In the genomic region with DNA sequence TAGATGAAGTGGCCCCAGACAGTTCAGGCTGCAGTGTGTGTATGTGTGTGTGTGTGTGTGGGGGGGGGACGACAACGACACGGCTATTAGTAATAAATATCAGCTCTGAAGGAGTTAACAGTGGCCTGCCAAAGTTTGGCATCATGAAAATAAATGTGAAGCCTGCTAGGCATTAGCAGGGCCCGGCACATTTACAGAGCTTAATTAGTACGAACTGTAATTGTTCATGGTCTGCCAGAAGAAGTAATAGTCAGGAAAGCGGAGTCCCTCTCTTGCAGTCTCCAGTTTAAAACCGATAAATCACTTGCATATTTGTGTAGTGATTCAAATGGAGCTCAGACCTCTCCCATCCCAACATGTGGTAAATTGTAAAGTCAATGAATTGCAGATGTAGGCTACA, we compare ENCODE assay signal across 9 mouse cellular contexts. TPM values are rescaled to one million over a fixed set of nuclear protein-coding genes. Genes with fewer than 3 reads are reported as not detected.
DNase-seq lines count a peak whose midpoint lies in the region; ATAC-seq and TF ChIP-seq lines count a peak whose summit lies in the region.
"Had no signal": no experiment of that assay in that cellular context is flagged by ENCODE, and none has a peak within 500 bp of the region (broad histone marks: within the 10 kb centered on the region; RNA-seq: fewer than 3 reads in every experiment).

No protein-coding gene starts in this region.

- no peak overlapping the region for H3K4me3 ChIP-seq in heart, embryonic 15.5 days
- no peak overlapping the region for H3K4me3 ChIP-seq in heart, adult 2 months
- H3K4me3 ChIP-seq in hindbrain, embryonic 14.5 days (replicated peaks; ENCODE audit: low read length), result no peak overlapping the region
- H3K4me3 ChIP-seq in myocyte, result no peak overlapping the region

- no peak for DNase-seq in heart, adult 2 months
- peak; percentile 56 for DNase-seq in embryo, embryonic 10.5 days (ENCODE audit: low spot score)
- DNase-seq in hindbrain, embryonic 14.5 days (ENCODE audit: low spot score), result no peak
- DNase-seq in gastrocnemius, adult 8-10 months (ENCODE audit: low spot score in 2 of 2), result no peak
- no peak for DNase-seq in yolk sac, embryonic 10.5 days (ENCODE audit: low spot score)
- DNase-seq: adrenal gland, adult 2 months had no signal

- no peak overlapping the region for H3ac ChIP-seq in myocyte (ENCODE audit: control insufficient read depth, insufficient read length)

- intact Hi-C loops in heart, adult 2 months (cut with DNase I), result no loop called here

- no peak overlapping the region for H3K9ac ChIP-seq in heart, embryonic 15.5 days
- no peak overlapping the region for H3K9ac ChIP-seq in heart, adult 2 months (ENCODE audit: low read depth, low read length)
- no peak overlapping the region for H3K9ac ChIP-seq in hindbrain, embryonic 14.5 days

- H3K79me2 ChIP-seq in heart, adult 2 months (replicated peaks; ENCODE audit: control insufficient read depth, insufficient read depth, low read length), result peaks cover 2% of the 10 kb centered on the region; the same call in 1 of the 2 replicates
- H3K79me2 ChIP-seq in myocyte (ENCODE audit: control insufficient read depth, insufficient read depth), result peaks cover 59% of the 10 kb centered on the region

- H3K9me3 ChIP-seq in heart, embryonic 15.5 days (replicated peaks), result no peaks in the 10 kb centered on the region
- H3K9me3 ChIP-seq in hindbrain, embryonic 14.5 days (ENCODE audit: control insufficient read depth, low read length), result no peaks in the 10 kb centered on the region

- 57% methylated on average over 7 of the region's 7 CpGs for WGBS in heart, embryonic 15.5 days
- 58% methylated on average over 7 of the region's 7 CpGs for WGBS in heart, adult 2 months
- WGBS in hindbrain, embryonic 14.5 days, result 31% methylated on average over 7 of the region's 7 CpGs

- no peak for TF ChIP-seq CTCF in heart, adult 2 months (IDR thresholded peaks at IDR 0.05)

- no peak for TF ChIP-seq EP300 in heart, adult 2 months (IDR thresholded peaks at IDR 0.05; ENCODE audit: insufficient read depth, low read depth, low read length)

- no peak for TF ChIP-seq POLR2A in heart, adult 2 months (IDR thresholded peaks at IDR 0.05; ENCODE audit: insufficient read depth, low read depth, low read length)
- TF ChIP-seq POLR2A in myocyte (IDR thresholded peaks at IDR 0.05; ENCODE audit: insufficient read length, low read depth), result no peak

- peaks cover 86% of the 10 kb centered on the region for H3K4me1 ChIP-seq in heart, embryonic 15.5 days (replicated peaks)
- peaks cover 6% of the 10 kb centered on the region for H3K4me1 ChIP-seq in heart, adult 2 months (ENCODE audit: control insufficient read depth, insufficient read depth, low read length)
- peaks cover 22% of the 10 kb centered on the region for H3K4me1 ChIP-seq in hindbrain, embryonic 14.5 days (replicated peaks; ENCODE audit: control insufficient read depth, insufficient read depth, low read length)

- no peaks in the 10 kb centered on the region for H3K36me3 ChIP-seq in heart, embryonic 15.5 days
- H3K36me3 ChIP-seq in heart, adult 2 months (ENCODE audit: control insufficient read depth, insufficient read depth, low read length), result peaks cover 18% of the 10 kb centered on the region
- no peaks in the 10 kb centered on the region for H3K36me3 ChIP-seq in hindbrain, embryonic 14.5 days (replicated peaks; ENCODE audit: control insufficient read depth, insufficient read depth)
- H3K36me3 ChIP-seq in myocyte (ENCODE audit: control insufficient read depth, insufficient read depth), result no peaks in the 10 kb centered on the region

- no peak for ATAC-seq in heart, embryonic 15.5 days (replicated peaks; ENCODE audit: insufficient number of reproducible peaks, insufficient read depth, low FRiP score, low read depth)
- ATAC-seq in hindbrain, embryonic 14.5 days (ENCODE audit: low FRiP score), result no peak
- no peak for ATAC-seq in erythroid progenitor cell, adult 5-6 weeks (replicated peaks; ENCODE audit: low FRiP score, poor library complexity, severe bottlenecking)

- peak overlapping the region; percentile 37 for H3K4me2 ChIP-seq in heart, embryonic 15.5 days
- peak overlapping the region; percentile 22 for H3K4me2 ChIP-seq in hindbrain, embryonic 14.5 days (replicated peaks)
- H3K4me2 ChIP-seq in myocyte (ENCODE audit: low read depth), result peak overlapping the region; percentile 94

- H3K27ac ChIP-seq in heart, embryonic 15.5 days, result no peak overlapping the region
- H3K27ac ChIP-seq in heart, adult 2 months, result no peak overlapping the region
- no peak overlapping the region for H3K27ac ChIP-seq in hindbrain, embryonic 14.5 days

- H3K27me3 ChIP-seq in heart, embryonic 15.5 days, result no peaks in the 10 kb centered on the region
- H3K27me3 ChIP-seq in heart, adult 2 months (ENCODE audit: control insufficient read depth, insufficient read depth, low read length), result no peaks in the 10 kb centered on the region
- peaks cover 50% of the 10 kb centered on the region for H3K27me3 ChIP-seq in hindbrain, embryonic 14.5 days (ENCODE audit: control insufficient read depth, insufficient read depth, low read length)
- no peaks in the 10 kb centered on the region for H3K27me3 ChIP-seq in myocyte (ENCODE audit: control insufficient read depth, insufficient read depth, insufficient read length)

TF ChIP-seq in myocyte, 11 proteins besides CTCF, POLR2A, EP300 and RAD21:
- TF ChIP-seq MYOG (IDR thresholded peaks at IDR 0.05; ENCODE audit: control insufficient read depth in 1 of 3, insufficient read depth in 1 of 3, insufficient read length in 2 of 3, low read depth in 2 of 3) (no peak), CEBPB (IDR thresholded peaks at IDR 0.05; ENCODE audit: insufficient read depth, poor library complexity, severe bottlenecking) (no peak), MAX (IDR thresholded peaks at IDR 0.05; ENCODE audit: low read depth) (no peak), POLR2AphosphoS2 (IDR thresholded peaks at IDR 0.05; ENCODE audit: insufficient read length, low read depth) (no peak), REST (IDR thresholded peaks at IDR 0.05; ENCODE audit: insufficient read depth, insufficient read length) (no peak), MYOD1 (IDR thresholded peaks at IDR 0.05; ENCODE audit: control insufficient read depth in 1 of 3, insufficient read length in 2 of 3, low read depth in 2 of 3) (no peak), TCF3 (IDR thresholded peaks at IDR 0.05; ENCODE audit: insufficient read length, low read depth) (no peak)

RNA-seq across cellular contexts. Expression of gene Tcf7l2, which starts 7.9 kb away (rescaled TPM):
- polyA plus RNA-seq in heart, embryonic 15.5 days (2015; fragmentation: Nextera tagmentation; extraction: Ambion mirVana), result 43.2 and 48.2 TPM in 2 replicates
- total RNA-seq in heart, adult 2 months (2021), result 10 to 100 TPM; 13.9 to 14.4 TPM
- 11.1 TPM in 2 replicates for polyA plus RNA-seq in heart, adult 2 months (2012; rRNA removed)
- 24.0 and 38.1 TPM in 2 replicates for polyA plus RNA-seq in hindbrain, embryonic 14.5 days (2014; fragmentation: Nextera tagmentation; extraction: Ambion mirVana)
- 5.4 TPM for polyA plus RNA-seq in myocyte (2012; fragmentation: generic; extraction: Trizol)
- 10 to 100 TPM in 1 of 4 experiments, 1 to 10 TPM in 3; 5.7 to 10.7 (median 7.7) TPM for total RNA-seq in gastrocnemius, adult 8-10 months (2022)
- 8.4 and 22.3 TPM in 2 replicates for total RNA-seq in erythroid progenitor cell, adult 5-6 weeks (2015; ENCODE audit: low replicate concordance)
- total RNA-seq in erythroid progenitor cell, adult 5-6 weeks (2017; ENCODE audit: low replicate concordance), result 0.61 and 2.1 TPM in 2 replicates

Comparison
In these comparisons a context has a peak if more than half of its experiments do, and no peak if none do; other contexts are left out.
1. H3K4me2 ChIP-seq: peak in every context shown above with its lines; median percentile 94 in myocyte; 37 in heart, embryonic 15.5 days; 22 in hindbrain, embryonic 14.5 days.